Mouse (Mus musculus): ENCODE data around the gene Hs6st1.

Hs6st1 gene

GRCm38 (mm10) chr1:36093741-36094140, 25.5 kb downstream of the Hs6st1 start:
- POLR2A ChIA-PET = interaction anchor here in 1 of 4 experiments (1.4 to 42.6 kb wide), 3 partner anchors 2 to 133 kb away, joined by 3 to 819 read pairs (median 819); partner anchors contain the start of gene Hs6st1
- CTCF ChIA-PET = interaction anchor here in 1 of 4 experiments (1.1 kb wide), 1 partner anchor 244 kb away, joined by 3 read pairs; no protein-coding TSS in a partner anchor

- CTCF ChIA-PET = interaction anchor here in 2 of 4 experiments (0.6 to 1.8 kb wide), 3 partner anchors 7 to 257 kb away, joined by 3 to 8 read pairs (median 3); no protein-coding TSS in a partner anchor
- POLR2A ChIA-PET = interaction anchor here (0.6 to 37.9 kb wide), 20 partner anchors 8 to 600 kb away, joined by 3 to 819 read pairs (median 4); partner anchors contain the start of gene Hs6st1 (in 2 of the 4)
Observed at GRCm38 (mm10) chr1:36095423-36096272, 27.4 kb downstream of the Hs6st1 start.

DNA sequence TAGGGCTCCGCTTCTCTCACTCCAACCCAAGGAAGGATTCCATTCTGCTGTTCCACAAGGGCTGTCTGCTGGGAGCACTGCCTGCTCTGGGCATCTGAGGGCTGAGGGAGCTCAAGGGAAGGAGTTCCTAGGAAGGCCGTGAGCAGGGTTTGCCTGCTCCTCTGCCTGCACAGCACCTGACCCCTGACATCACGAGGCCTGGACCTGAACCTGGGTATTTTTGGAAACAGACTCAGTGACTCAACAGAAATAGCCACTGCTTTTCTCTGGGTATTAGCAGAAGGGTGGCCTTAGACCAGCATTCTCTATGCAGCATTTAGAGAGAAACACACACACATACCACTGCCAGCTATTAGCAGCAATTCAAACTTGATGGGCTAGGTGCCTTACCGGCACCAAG, 30.2 kb downstream of the Hs6st1 start:
- ChIA-PET CTCF (no interaction called here), POLR2A (interaction anchor here in 3 of 4 experiments (0.6 to 37.9 kb wide), 16 partner anchors 8 to 89 kb away, joined by 3 to 819 read pairs (median 4); partner anchors contain the start of gene Hs6st1 (in 2 of the 3))

- POLR2A ChIA-PET = interaction anchor here in 3 of 4 experiments (0.7 to 37.9 kb wide), 14 partner anchors 9 to 87 kb away, joined by 3 to 819 read pairs (median 4); partner anchors contain the start of gene Hs6st1 (in 2 of the 3)
- CTCF ChIA-PET = interaction anchor here in 3 of 4 experiments (0.5 to 1.1 kb wide), 4 partner anchors 36 to 261 kb away, joined by 3 to 6 read pairs (median 3); no protein-coding TSS in a partner anchor
Observed at GRCm38 (mm10) chr1:36100371-36100770, 32.2 kb downstream of the Hs6st1 start.

DNA sequence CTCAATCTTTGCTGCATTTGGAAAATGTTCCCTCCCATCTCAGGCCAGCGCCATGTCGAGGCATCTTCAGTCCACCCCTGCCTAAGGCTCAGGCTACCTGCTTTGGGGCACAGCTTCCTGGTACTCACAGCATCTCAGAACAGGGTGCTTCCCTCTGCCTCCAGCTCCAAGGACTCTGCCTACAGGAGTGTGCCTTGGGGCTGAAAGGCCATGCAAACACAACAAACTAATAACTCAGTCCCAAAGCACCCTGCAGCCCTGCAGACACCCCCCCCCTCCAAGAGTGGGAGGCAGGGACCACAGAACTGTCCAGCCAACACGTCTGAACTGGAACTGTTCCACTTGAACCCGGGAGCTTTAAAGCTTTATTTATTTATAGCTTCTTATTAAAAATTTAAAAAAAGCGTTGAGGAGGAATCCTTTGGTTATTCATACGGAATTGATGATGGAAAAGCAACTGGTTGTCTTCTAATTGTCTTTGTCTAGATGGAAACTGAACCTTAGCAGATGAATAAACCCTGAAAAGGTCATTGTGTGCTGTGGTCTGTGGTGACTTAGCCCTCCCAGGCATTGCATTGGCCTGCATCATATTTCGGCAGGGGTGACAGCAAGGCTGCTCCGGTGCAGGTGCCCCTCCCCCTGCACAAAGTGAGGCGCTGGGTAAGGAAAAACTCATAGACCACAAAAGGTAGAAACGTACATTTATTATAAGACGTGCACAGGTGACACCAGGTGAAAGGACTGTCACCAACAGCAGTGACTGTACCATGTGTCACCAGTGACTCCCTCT, 37.9 kb downstream of the Hs6st1 start:
- CTCF ChIA-PET = interaction anchor here in 2 of 4 experiments (0.7 to 1.5 kb wide), 3 partner anchors 12 to 33 kb away, joined by 3 read pairs; no protein-coding TSS in a partner anchor
- POLR2A ChIA-PET = interaction anchor here in 2 of 4 experiments (0.6 to 37.9 kb wide), 9 partner anchors 8 to 390 kb away, joined by 3 to 819 read pairs (median 4); partner anchors contain the start of gene Hs6st1 (in 1 of the 2)

DNA sequence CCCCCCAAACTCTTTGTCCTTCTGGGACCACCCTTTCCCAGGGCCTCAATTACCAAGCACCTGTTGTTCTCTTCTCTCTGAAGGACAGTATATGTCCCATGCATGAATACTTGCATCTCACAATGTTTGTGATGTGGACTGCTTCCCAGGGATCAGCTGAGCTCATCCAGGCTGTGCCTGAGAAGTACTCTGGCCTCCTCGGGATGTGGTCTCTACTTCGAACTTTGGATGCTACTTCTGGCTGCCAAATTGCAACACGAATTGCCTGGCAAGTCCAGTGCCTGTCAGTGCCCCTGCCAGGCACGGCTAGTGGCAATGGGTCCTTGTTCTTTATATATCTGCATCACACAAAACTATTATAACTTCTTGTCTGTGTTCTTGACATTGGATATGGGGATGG, 41.8 kb downstream of the Hs6st1 start:
- ChIA-PET POLR2A (interaction anchor here in 2 of 4 experiments (1.4 to 37.9 kb wide), 3 partner anchors 10 to 36 kb away, joined by 3 to 819 read pairs (median 14); partner anchors contain the start of gene Hs6st1 (in 1 of the 2)), CTCF (no interaction called here)

DNA sequence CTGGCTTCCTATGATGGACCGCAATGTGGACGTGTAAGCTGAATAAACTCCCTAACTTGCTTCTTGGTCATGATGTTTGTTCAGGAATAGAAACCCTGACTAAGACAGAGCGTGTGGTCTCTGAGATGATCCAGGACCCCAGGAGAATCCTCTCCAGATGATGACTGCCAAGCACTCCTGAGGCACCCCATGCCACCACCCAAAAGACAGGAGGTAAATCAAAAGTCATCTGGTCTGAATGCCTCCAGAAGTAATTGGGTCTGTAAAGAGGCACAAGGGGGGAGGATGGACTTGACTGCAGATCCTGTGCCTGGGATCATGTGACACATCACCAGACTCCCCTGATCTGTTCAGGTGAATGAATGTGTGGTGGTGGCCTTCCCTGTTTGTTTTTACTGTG, 44.5 kb downstream of the Hs6st1 start:
- POLR2A ChIA-PET = interaction anchor here in 1 of 4 experiments (0.7 to 0.8 kb wide), 2 partner anchors 9 to 12 kb away, joined by 3 to 5 read pairs; no protein-coding TSS in a partner anchor
- CTCF ChIA-PET = no interaction called here

GRCm38 (mm10) chr1:36113670-36114069, 45.5 kb downstream of the Hs6st1 start:
- ChIA-PET CTCF (interaction anchor here in 2 of 4 experiments (0.6 to 1.4 kb wide), 3 partner anchors 20 to 208 kb away, joined by 3 read pairs; no protein-coding TSS in a partner anchor), POLR2A (interaction anchor here in 2 of 4 experiments (0.9 to 1.9 kb wide), 3 partner anchors 24 to 1254 kb away, joined by 3 to 5 read pairs (median 3); no protein-coding TSS in a partner anchor)

- POLR2A ChIA-PET = interaction anchor here (0.6 to 1.9 kb wide), 20 partner anchors 9 to 390 kb away, joined by 3 to 7 read pairs (median 3); partner anchors contain the start of gene Arid5a (in 1 of the 4)
- CTCF ChIA-PET = interaction anchor here (0.6 to 1.4 kb wide), 5 partner anchors 19 to 207 kb away, joined by 3 read pairs; no protein-coding TSS in a partner anchor
Observed at GRCm38 (mm10) chr1:36114844-36115243, 46.6 kb downstream of the Hs6st1 start.

DNA sequence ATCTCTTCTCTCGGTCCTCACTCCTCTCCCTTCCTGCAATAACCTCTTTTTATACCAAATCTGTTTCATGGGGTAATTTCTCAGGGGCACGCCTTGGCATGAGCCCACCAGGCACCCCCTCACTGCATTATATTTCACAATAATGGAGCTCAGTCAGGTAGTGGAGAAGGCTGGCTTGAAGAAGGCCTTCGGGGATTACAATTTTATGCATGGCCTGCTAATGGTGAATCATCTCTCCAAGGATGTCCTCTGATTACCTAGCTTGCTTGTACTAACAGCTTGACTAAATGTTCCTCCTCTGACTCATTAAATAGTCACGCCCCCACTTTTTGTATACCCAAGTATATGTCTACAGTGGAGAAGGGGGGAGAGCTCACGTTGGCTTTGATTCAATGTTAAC, 48.3 kb downstream of the Hs6st1 start:
- POLR2A ChIA-PET = interaction anchor here in 3 of 4 experiments (0.6 to 1.0 kb wide), 5 partner anchors 16 to 400 kb away, joined by 3 to 7 read pairs (median 3); no protein-coding TSS in a partner anchor
- CTCF ChIA-PET = interaction anchor here in 2 of 4 experiments (0.6 to 1.7 kb wide), 2 partner anchors 18 to 91 kb away, joined by 3 read pairs; no protein-coding TSS in a partner anchor

- CTCF ChIA-PET = interaction anchor here in 3 of 4 experiments (1.0 to 1.6 kb wide), 4 partner anchors 11 to 16 kb away, joined by 3 to 6 read pairs (median 4); no protein-coding TSS in a partner anchor
- POLR2A ChIA-PET = interaction anchor here in 3 of 4 experiments (0.6 to 2.5 kb wide), 9 partner anchors 10 to 57 kb away, joined by 3 to 17 read pairs (median 4); no protein-coding TSS in a partner anchor
Observed at GRCm38 (mm10) chr1:36118061-36118685, 50.0 kb downstream of the Hs6st1 start.

GRCm38 (mm10) chr1:36118958-36119357, 50.8 kb downstream of the Hs6st1 start:
- ChIA-PET CTCF (interaction anchor here in 3 of 4 experiments (0.6 to 1.6 kb wide), 5 partner anchors 12 to 480 kb away, joined by 3 to 7 read pairs (median 5); no protein-coding TSS in a partner anchor), POLR2A (interaction anchor here (0.5 to 2.5 kb wide), 12 partner anchors 10 to 295 kb away, joined by 3 to 17 read pairs (median 5); no protein-coding TSS in a partner anchor)

DNA sequence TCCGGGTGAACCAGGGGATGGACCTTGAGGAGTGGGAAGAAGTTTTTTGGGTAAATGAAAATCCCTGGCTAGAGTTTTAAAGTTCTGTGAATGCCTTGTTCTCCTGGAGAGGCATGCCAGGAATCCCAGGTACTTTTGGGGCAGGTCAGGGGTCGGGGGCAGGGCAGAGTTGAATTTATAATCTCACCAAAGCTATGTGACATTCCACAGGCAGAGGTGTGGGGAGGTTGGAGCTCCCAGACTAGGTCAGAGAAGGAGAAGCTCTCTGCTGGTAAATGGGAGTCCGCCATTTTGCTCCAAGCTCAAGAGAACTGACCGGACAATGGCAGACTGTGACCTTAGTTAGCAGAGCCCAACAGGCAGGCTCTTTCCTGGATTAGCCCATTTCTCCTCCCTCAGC, 51.2 kb downstream of the Hs6st1 start:
- CTCF ChIA-PET = interaction anchor here in 3 of 4 experiments (0.6 to 1.6 kb wide), 4 partner anchors 15 to 1656 kb away, joined by 4 to 7 read pairs (median 6); no protein-coding TSS in a partner anchor
- POLR2A ChIA-PET = interaction anchor here (0.5 to 2.5 kb wide), 15 partner anchors 8 to 310 kb away, joined by 3 to 17 read pairs (median 5); no protein-coding TSS in a partner anchor

GRCm38 (mm10) chr1:36121172-36121571, 53.0 kb downstream of the Hs6st1 start:
- ChIA-PET POLR2A (interaction anchor here in 2 of 4 experiments (0.6 to 1.4 kb wide), 6 partner anchors 8 to 186 kb away, joined by 3 read pairs; no protein-coding TSS in a partner anchor), CTCF (interaction anchor here in 1 of 4 experiments (0.6 kb wide), 1 partner anchor 137 kb away, joined by 7 read pairs; no protein-coding TSS in a partner anchor)

DNA sequence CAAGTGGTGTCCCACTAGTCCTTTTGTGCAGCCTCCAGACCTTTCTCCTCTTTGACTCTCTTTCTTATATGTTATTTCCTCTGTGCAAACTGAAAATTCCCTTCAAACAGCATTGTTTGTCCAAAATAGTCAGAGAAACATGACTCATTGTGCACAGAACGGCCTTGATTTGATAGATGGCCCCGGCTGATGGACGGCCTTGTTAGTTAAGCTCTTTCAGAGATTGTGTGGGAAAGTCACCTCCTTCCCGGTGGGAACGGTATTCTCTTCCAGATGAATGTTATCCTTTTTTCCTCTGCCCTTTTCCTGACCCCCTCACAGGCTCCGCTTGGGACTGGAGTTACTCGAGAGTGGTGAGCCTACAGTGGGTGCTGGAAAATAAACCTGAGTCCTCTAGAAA, 56.9 kb downstream of the Hs6st1 start:
- CTCF ChIA-PET = interaction anchor here in 2 of 4 experiments (0.9 to 2.0 kb wide), 2 partner anchors 9 to 10 kb away, joined by 4 to 6 read pairs; no protein-coding TSS in a partner anchor

DNA sequence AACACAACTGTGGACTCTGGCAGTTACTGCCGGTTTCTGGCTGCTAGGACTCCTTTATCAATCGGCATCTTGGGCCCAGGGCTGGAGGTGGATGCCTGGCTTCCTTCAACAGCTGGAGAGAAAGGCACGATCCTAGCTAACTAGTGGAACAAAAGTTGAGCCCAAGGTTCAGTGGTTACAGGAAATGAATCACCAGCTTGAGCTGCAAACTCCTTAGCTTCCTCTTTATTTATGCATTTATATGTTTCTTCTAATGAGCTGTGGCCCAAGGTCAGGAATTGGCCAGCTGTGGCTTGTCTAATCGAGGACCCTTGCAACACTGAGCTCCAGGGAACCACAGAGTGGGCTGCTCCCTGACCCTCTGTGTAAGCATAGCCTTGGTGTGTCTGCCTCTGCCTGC, 60.9 kb downstream of the Hs6st1 start:
- CTCF ChIA-PET = interaction anchor here in 3 of 4 experiments (0.6 to 1.1 kb wide), 3 partner anchors 61 to 693 kb away, joined by 3 read pairs; no protein-coding TSS in a partner anchor
- POLR2A ChIA-PET = interaction anchor here in 3 of 4 experiments (0.6 to 1.0 kb wide), 5 partner anchors 10 to 303 kb away, joined by 3 to 12 read pairs (median 3); no protein-coding TSS in a partner anchor

More for the DNA sequence above, 56.9 kb downstream of the Hs6st1 start:
- POLR2A ChIA-PET = interaction anchor here in 2 of 4 experiments (0.6 to 1.3 kb wide), 2 partner anchors 13 to 1413 kb away, joined by 3 to 5 read pairs; no protein-coding TSS in a partner anchor

All from embryonic stem cell, embryonic (primary cell).